Mouse (Mus musculus): ENCODE measurements around the gene Csnk1g2.

- TF ChIP-seq CTCF (conservative IDR thresholded peaks at IDR 0.05; ENCODE audit: insufficient read depth, insufficient read length, low read depth, low read length) (no peak), POLR2A (IDR thresholded peaks at IDR 0.05; ENCODE audit: low read depth, low read length) (no peak)
These were observed 56.2 kb downstream of the Csnk1g2 start for GRCm38 (mm10) chr10:80678601-80679377.

All from kidney, adult 2 months (tissue).